Mouse (Mus musculus) forebrain, embryonic 15.5 days (tissue): ENCODE data around the gene Crtc1. TPM values are rescaled to one million over a fixed set of nuclear protein-coding genes. Genes with fewer than 3 reads are reported as not detected.

ENCODE experiments used
- ATAC-seq: fragments of 200-750 bp; cut with Nextera tagmentation; replicated peaks from 2 replicates; pipeline ENCODE4 v1.8.0; 2017; ENCODE audit warnings: mild to moderate bottlenecking, moderate TSS enrichment, moderate library complexity
- H3K27ac ChIP-seq: fragments of 300-500 bp; sonication (generic); replicated peaks from 2 replicates; pipeline ENCODE4 v1.5.1; 2015; ENCODE audit warnings: mild to moderate bottlenecking, inconsistent platforms
- H3K27me3 ChIP-seq: fragments of 300-500 bp; sonication (generic); 2 replicates; pipeline ENCODE4 v1.6.1; 2015; ENCODE audit warnings: inconsistent platforms
- H3K36me3 ChIP-seq: fragments of 300-500 bp; sonication (generic); 2 replicates; pipeline ENCODE4 v1.6.1; 2015; ENCODE audit warnings: mild to moderate bottlenecking, inconsistent platforms
- H3K4me1 ChIP-seq: fragments of 300-500 bp; sonication (generic); 2 replicates; pipeline ENCODE4 v1.6.1; 2015; ENCODE audit warnings: inconsistent platforms
- H3K4me2 ChIP-seq: fragments of 300-500 bp; sonication (generic); replicated peaks from 2 replicates; pipeline ENCODE4 v1.6.1; 2015; ENCODE audit warnings: mild to moderate bottlenecking, inconsistent platforms
- H3K4me3 ChIP-seq: fragments of 300-500 bp; sonication (generic); 2 replicates; pipeline ENCODE4 v1.5.1; 2015; ENCODE audit warnings: mild to moderate bottlenecking, inconsistent platforms
- H3K9ac ChIP-seq: fragments of 300-500 bp; sonication (generic); replicated peaks from 2 replicates; pipeline ENCODE4 v1.6.1; 2015; ENCODE audit warnings: mild to moderate bottlenecking, inconsistent platforms
- H3K9me3 ChIP-seq: fragments of 300-500 bp; sonication (generic); 2 replicates; pipeline ENCODE4 v1.6.1; 2016; ENCODE audit warnings: inconsistent platforms
- WGBS: fragments of 180-500 bp; shearing (Covaris S2); methylation state at CpG from one replicate; pipeline ENCODE4 v1.1.7; 2015; ENCODE audit warnings: mixed read lengths; 5-methylcytosine and 5-hydroxymethylcytosine counted together
- polyA plus RNA-seq: library from polyadenylated mRNA; unstranded; fragments of >200 nt; fragmentation: Nextera tagmentation; extraction: Ambion mirVana; gene quantifications from 2 replicates; pipeline ENCODE4 v1.2.1, GENCODE M21; 2015

Crtc1 gene
- polyA plus RNA-seq, 1 experiment from 2014 or later, result 41.0 TPM

- no peaks in the 10 kb centered on the region for H3K9me3 ChIP-seq
- H3K9ac ChIP-seq, result no peak overlapping the region
- no peaks in the 10 kb centered on the region for H3K36me3 ChIP-seq
- H3K4me2 ChIP-seq, result no peak overlapping the region
- no peak overlapping the region for H3K4me3 ChIP-seq
- H3K27me3 ChIP-seq, result no peaks in the 10 kb centered on the region
- no peak for ATAC-seq
- no peaks in the 10 kb centered on the region; the same call in 1 of the 2 replicates for H3K4me1 ChIP-seq
- no peak overlapping the region for H3K27ac ChIP-seq
- 76% methylated on average over 9 of the region's 9 CpGs for WGBS
Observed at GRCm38 (mm10) chr8:70460606-70461005, 21.2 kb upstream of the Crtc1 start.

- Histone ChIP-seq H3K4me2 (no peak overlapping the region), H3K27ac (no peak overlapping the region), H3K27me3 (no peaks in the 10 kb centered on the region), H3K9me3 (no peaks in the 10 kb centered on the region), H3K4me1 (no peaks in the 10 kb centered on the region; the same call in 1 of the 2 replicates), H3K4me3 (no peak overlapping the region), H3K9ac (no peak overlapping the region), H3K36me3 (no peaks in the 10 kb centered on the region)
- no peak for ATAC-seq
- 93% methylated on average over 5 of the region's 5 CpGs for WGBS
Observed at GRCm38 (mm10) chr8:70460199-70460598, 20.8 kb upstream of the Crtc1 start.

- Histone ChIP-seq H3K4me1 (no peaks in the 10 kb centered on the region; the same call in 1 of the 2 replicates), H3K9me3 (no peaks in the 10 kb centered on the region), H3K4me3 (no peak overlapping the region), H3K36me3 (no peaks in the 10 kb centered on the region), H3K27me3 (no peaks in the 10 kb centered on the region), H3K4me2 (no peak overlapping the region), H3K9ac (no peak overlapping the region), H3K27ac (no peak overlapping the region)
- no peak for ATAC-seq
- 94% methylated on average over 2 of the region's 2 CpGs for WGBS
Observed at GRCm38 (mm10) chr8:70459636-70460035, 20.3 kb upstream of the Crtc1 start.

GRCm38 (mm10) chr8:70458462-70458861 lies 19.1 kb upstream of the Crtc1 start:
- no peaks in the 10 kb centered on the region; the same call in 1 of the 2 replicates for H3K4me1 ChIP-seq
- H3K27me3 ChIP-seq, result no peaks in the 10 kb centered on the region
- H3K4me3 ChIP-seq, result no peak overlapping the region
- no peaks in the 10 kb centered on the region for H3K36me3 ChIP-seq
- no peak overlapping the region for H3K27ac ChIP-seq
- no peak overlapping the region for H3K9ac ChIP-seq
- ATAC-seq, result no peak
- no peaks in the 10 kb centered on the region for H3K9me3 ChIP-seq
- WGBS, result 85% methylated on average over 3 of the region's 3 CpGs
- H3K4me2 ChIP-seq, result no peak overlapping the region

- Histone ChIP-seq H3K36me3 (no peaks in the 10 kb centered on the region), H3K27ac (no peak overlapping the region), H3K4me1 (no peaks in the 10 kb centered on the region), H3K27me3 (no peaks in the 10 kb centered on the region), H3K9ac (no peak overlapping the region), H3K9me3 (no peaks in the 10 kb centered on the region), H3K4me2 (no peak overlapping the region), H3K4me3 (no peak overlapping the region)
- WGBS, result 88% methylated on average over 6 of the region's 6 CpGs
- ATAC-seq, result no peak
Observed at GRCm38 (mm10) chr8:70457882-70458281, 18.5 kb upstream of the Crtc1 start.

GRCm38 (mm10) chr8:70456996-70457395 lies 17.6 kb upstream of the Crtc1 start:
- 96% methylated on average over 1 of the region's 1 CpGs for WGBS
- H3K4me1 ChIP-seq, result no peaks in the 10 kb centered on the region

GRCm38 (mm10) chr8:70453852-70454251 lies 14.5 kb upstream of the Crtc1 start:
- no peak for ATAC-seq
- no peak overlapping the region for H3K4me2 ChIP-seq
- H3K4me3 ChIP-seq, result no peak overlapping the region
- no peaks in the 10 kb centered on the region for H3K27me3 ChIP-seq
- no peak overlapping the region for H3K9ac ChIP-seq
- H3K27ac ChIP-seq, result no peak overlapping the region
- WGBS, result 89% methylated on average over 5 of the region's 5 CpGs
- no peaks in the 10 kb centered on the region for H3K4me1 ChIP-seq
- peaks cover 17% of the 10 kb centered on the region for H3K36me3 ChIP-seq
- H3K9me3 ChIP-seq, result no peaks in the 10 kb centered on the region

More at GRCm38 (mm10) chr8:70456996-70457395, 17.6 kb upstream of the Crtc1 start:
- H3K9ac ChIP-seq, result no peak overlapping the region
- H3K36me3 ChIP-seq, result peaks cover 4% of the 10 kb centered on the region
- no peaks in the 10 kb centered on the region for H3K9me3 ChIP-seq
- no peak overlapping the region for H3K27ac ChIP-seq
- no peak overlapping the region for H3K4me2 ChIP-seq
- no peaks in the 10 kb centered on the region for H3K27me3 ChIP-seq
- no peak for ATAC-seq
- H3K4me3 ChIP-seq, result no peak overlapping the region

- Histone ChIP-seq H3K9ac (no peak overlapping the region), H3K27me3 (no peaks in the 10 kb centered on the region), H3K27ac (no peak overlapping the region), H3K4me1 (no peaks in the 10 kb centered on the region), H3K36me3 (peaks cover 17% of the 10 kb centered on the region), H3K4me2 (no peak overlapping the region), H3K4me3 (no peak overlapping the region), H3K9me3 (no peaks in the 10 kb centered on the region)
- 69% methylated on average over 52 of the region's 52 CpGs for WGBS
- ATAC-seq, result 0 out of 2 replicates have a peak, but pooled peaks have one; percentile 20
Observed at GRCm38 (mm10) chr8:70452196-70452966, 13.0 kb upstream of the Crtc1 start.

- Histone ChIP-seq H3K27me3 (no peaks in the 10 kb centered on the region), H3K36me3 (peaks cover 17% of the 10 kb centered on the region), H3K9me3 (no peaks in the 10 kb centered on the region), H3K4me2 (no peak overlapping the region), H3K4me3 (no peak overlapping the region), H3K9ac (no peak overlapping the region), H3K27ac (no peak overlapping the region), H3K4me1 (no peaks in the 10 kb centered on the region)
- 67% methylated on average over 19 of the region's 19 CpGs for WGBS
- 0 out of 2 replicates have a peak, but pooled peaks have one; percentile 17 for ATAC-seq
Observed at GRCm38 (mm10) chr8:70447639-70448420, 8.5 kb upstream of the Crtc1 start.

- Histone ChIP-seq H3K9ac (no peak overlapping the region), H3K27ac (no peak overlapping the region), H3K4me1 (no peaks in the 10 kb centered on the region), H3K4me2 (no peak overlapping the region), H3K4me3 (no peak overlapping the region), H3K36me3 (peaks cover 6% of the 10 kb centered on the region; the same call in 1 of the 2 replicates), H3K27me3 (no peaks in the 10 kb centered on the region), H3K9me3 (no peaks in the 10 kb centered on the region)
- no peak for ATAC-seq
- 65% methylated on average over 1 of the region's 1 CpGs for WGBS
Observed at GRCm38 (mm10) chr8:70445988-70446387, 6.6 kb upstream of the Crtc1 start.

GRCm38 (mm10) chr8:70443326-70443725 lies 3.9 kb upstream of the Crtc1 start:
- peaks cover 14% of the 10 kb centered on the region for H3K4me1 ChIP-seq
- H3K9me3 ChIP-seq, result no peaks in the 10 kb centered on the region
- WGBS, result 88% methylated on average over 4 of the region's 4 CpGs
- no peak for ATAC-seq
- H3K27me3 ChIP-seq, result no peaks in the 10 kb centered on the region
- H3K4me3 ChIP-seq, result no peak overlapping the region
- no peak overlapping the region for H3K27ac ChIP-seq
- no peak overlapping the region for H3K4me2 ChIP-seq
- no peaks in the 10 kb centered on the region for H3K36me3 ChIP-seq
- no peak overlapping the region for H3K9ac ChIP-seq

GRCm38 (mm10) chr8:70441565-70441964 lies 2.2 kb upstream of the Crtc1 start:
- Histone ChIP-seq H3K4me2 (no peak overlapping the region), H3K36me3 (no peaks in the 10 kb centered on the region), H3K4me3 (no peak overlapping the region), H3K27me3 (no peaks in the 10 kb centered on the region), H3K9ac (no peak overlapping the region), H3K4me1 (peaks cover 24% of the 10 kb centered on the region), H3K9me3 (no peaks in the 10 kb centered on the region), H3K27ac (no peak overlapping the region)
- ATAC-seq, result no peak
- 67% methylated on average over 3 of the region's 3 CpGs for WGBS
